In genomic region chr8:108481167-108481815, GRCm38 (mm10) we compare ENCODE assay signal across 11 mouse cellular contexts.
A peak's percentile ranks its signal among the peaks of the same experiment; 100 is the strongest.
DNase-seq lines count a peak whose midpoint lies in the region; ATAC-seq and TF ChIP-seq lines count a peak whose summit lies in the region.
"Had no signal": no experiment of that assay in that cellular context is flagged by ENCODE, and none has a peak within 500 bp of the region (broad histone marks: within the 10 kb centered on the region; RNA-seq: fewer than 3 reads in every experiment).

No protein-coding gene starts in this region.

- no peak overlapping the region for H3K4me2 ChIP-seq in kidney, postnatal 0 days (ENCODE audit: low read length)
- H3K4me2 ChIP-seq in embryonic facial prominence, embryonic 13.5 days: peak overlapping the region; percentile 7; the same call in 1 of the 2 replicates
- no peak overlapping the region for H3K4me2 ChIP-seq in neural tube, embryonic 14.5 days (ENCODE audit: low read depth, low read length)

- H3K4me3 ChIP-seq in kidney, postnatal 0 days (replicated peaks; ENCODE audit: low read depth, low read length): no peak overlapping the region
- H3K4me3 ChIP-seq in embryonic facial prominence, embryonic 13.5 days: no peak overlapping the region
- H3K4me3 ChIP-seq in neural tube, embryonic 14.5 days (ENCODE audit: low read depth, low read length): no peak overlapping the region

- ATAC-seq in kidney, postnatal 0 days (replicated peaks; ENCODE audit: low FRiP score, low read depth): no peak
- ATAC-seq in embryonic facial prominence, embryonic 13.5 days (ENCODE audit: insufficient number of reproducible peaks, insufficient read depth, low FRiP score, low TSS enrichment, low read depth): peak; percentile 62; the same call in 1 of the 2 replicates
- peak; percentile 95 for ATAC-seq in neural tube, embryonic 14.5 days (ENCODE audit: low read depth)
- no peak for ATAC-seq in monocyte, adult 5-6 weeks (replicated peaks; ENCODE audit: insufficient number of reproducible peaks, low FRiP score, low TSS enrichment, poor library complexity, severe bottlenecking)

- no peaks in the 10 kb centered on the region for H3K36me3 ChIP-seq in kidney, postnatal 0 days (ENCODE audit: insufficient read depth, low read length)
- H3K36me3 ChIP-seq in embryonic facial prominence, embryonic 13.5 days: no peaks in the 10 kb centered on the region
- H3K36me3 ChIP-seq in neural tube, embryonic 14.5 days (ENCODE audit: control insufficient read depth, insufficient read depth, low read length): no peaks in the 10 kb centered on the region

- no peak for TF ChIP-seq CTCF in kidney, postnatal 0 days (IDR thresholded peaks at IDR 0.05; ENCODE audit: low read depth)

- WGBS in kidney, postnatal 0 days: 28% methylated on average over 11 of the region's 11 CpGs
- WGBS in embryonic facial prominence, embryonic 13.5 days: 24% methylated on average over 11 of the region's 11 CpGs
- WGBS in neural tube, embryonic 14.5 days: 14% methylated on average over 11 of the region's 11 CpGs

- DNase-seq in kidney, postnatal 0 days (ENCODE audit: low spot score): peak; percentile 7
- no peak for DNase-seq in kidney, postnatal 25 days
- peak; percentile 35 for DNase-seq in hindlimb bud, embryonic 11.5 days (ENCODE audit: extremely low spot score, low read depth, low spot score)
- DNase-seq in lung, adult 18-20 months: no peak
- DNase-seq in B cell, adult 2 months: no peak
- DNase-seq: cerebellum, adult 11-12 months; kidney, adult 18-20 months had no signal

- no peaks in the 10 kb centered on the region for H3K4me1 ChIP-seq in kidney, postnatal 0 days (replicated peaks; ENCODE audit: insufficient read depth, low read length)
- H3K4me1 ChIP-seq in embryonic facial prominence, embryonic 13.5 days: peaks cover 17% of the 10 kb centered on the region
- peaks cover 7% of the 10 kb centered on the region for H3K4me1 ChIP-seq in neural tube, embryonic 14.5 days (ENCODE audit: control insufficient read depth, insufficient read depth, low read length)

- no peaks in the 10 kb centered on the region for H3K27me3 ChIP-seq in kidney, postnatal 0 days (ENCODE audit: insufficient read depth, low read length)
- H3K27me3 ChIP-seq in embryonic facial prominence, embryonic 13.5 days: no peaks in the 10 kb centered on the region
- H3K27me3 ChIP-seq in neural tube, embryonic 14.5 days (ENCODE audit: control insufficient read depth, insufficient read depth, low read length): no peaks in the 10 kb centered on the region

- H3K27ac ChIP-seq in kidney, postnatal 0 days: no peak overlapping the region
- peak overlapping the region; percentile 57 for H3K27ac ChIP-seq in embryonic facial prominence, embryonic 13.5 days
- H3K27ac ChIP-seq in neural tube, embryonic 14.5 days (ENCODE audit: low read depth, low read length): peak overlapping the region; percentile 89
- H3K27ac ChIP-seq: liver, embryonic 14.5 days had no signal

- H3K9me3 ChIP-seq in kidney, postnatal 0 days (replicated peaks; ENCODE audit: low read length): no peaks in the 10 kb centered on the region
- H3K9me3 ChIP-seq in embryonic facial prominence, embryonic 13.5 days: no peaks in the 10 kb centered on the region
- no peaks in the 10 kb centered on the region for H3K9me3 ChIP-seq in neural tube, embryonic 14.5 days (ENCODE audit: control insufficient read depth, low read length)

- H3K9ac ChIP-seq in kidney, postnatal 0 days (ENCODE audit: low read depth, low read length): no peak overlapping the region
- H3K9ac ChIP-seq in embryonic facial prominence, embryonic 13.5 days: no peak overlapping the region
- H3K9ac ChIP-seq in neural tube, embryonic 14.5 days (replicated peaks; ENCODE audit: low read depth, low read length): no peak overlapping the region
- H3K9ac ChIP-seq: liver, embryonic 14.5 days had no signal

Comparison
In these comparisons a context has a peak if more than half of its experiments do, and no peak if none do; other contexts are left out.
1. DNase-seq: peak in kidney, postnatal 0 days (single experiment) and hindlimb bud, embryonic 11.5 days (single experiment); none in kidney, postnatal 25 days (0 of 2), lung, adult 18-20 months (0 of 2) and B cell, adult 2 months (0 of 2).
2. ATAC-seq: peak in embryonic facial prominence, embryonic 13.5 days (single experiment) and neural tube, embryonic 14.5 days (single experiment); none in kidney, postnatal 0 days (single experiment) and monocyte, adult 5-6 weeks (single experiment).